Mouse (Mus musculus) testis, adult 2 months (tissue): ENCODE data around the gene Galnt7.

Experiments
- CTCF ChIP-seq: fragments of 200-500 bp; IDR thresholded peaks from 2 replicates; pipeline ENCODE4 v1.5.1; 2012; ENCODE audit warnings: low read depth, mild to moderate bottlenecking, inconsistent platforms, low read length, moderate library complexity; ENCODE audit not compliant: control insufficient read depth, insufficient read depth, insufficient replicate concordance
- POLR2A ChIP-seq: fragments of 200-500 bp; IDR thresholded peaks from 2 replicates; pipeline ENCODE4 v1.6.1; 2012; ENCODE audit warnings: low read depth, mild to moderate bottlenecking, inconsistent platforms, low read length, moderate library complexity; ENCODE audit not compliant: control insufficient read depth

DNA sequence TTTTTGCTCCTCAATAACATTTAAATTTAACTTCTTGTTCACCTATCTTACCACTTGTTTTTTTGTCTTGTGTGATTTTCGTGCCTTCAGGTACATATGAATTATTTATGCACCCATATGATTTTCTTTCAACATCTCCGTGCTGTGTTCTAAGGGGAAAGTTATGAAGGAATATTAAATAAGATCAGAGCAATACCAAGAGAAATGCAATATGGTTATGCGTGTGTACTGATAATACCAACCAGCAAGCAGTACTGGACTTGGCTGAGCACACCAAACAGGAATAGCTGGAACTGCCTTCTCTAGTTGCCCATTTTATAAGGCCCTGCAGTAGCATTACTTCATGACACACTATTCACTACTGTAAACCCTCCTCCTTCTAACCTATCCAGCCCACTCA is 33.0 kb upstream of the Galnt7 start:
- no peak for TF ChIP-seq CTCF
- TF ChIP-seq POLR2A = no peak
